Mouse (Mus musculus): ENCODE results near the gene Ddi2. TPM values are rescaled to one million over a fixed set of nuclear protein-coding genes. Genes with fewer than 3 reads are reported as not detected.

The Ddi2 gene
- polyA plus RNA-seq, 1 experiment from 2014 or later: 31.1 TPM

DNA sequence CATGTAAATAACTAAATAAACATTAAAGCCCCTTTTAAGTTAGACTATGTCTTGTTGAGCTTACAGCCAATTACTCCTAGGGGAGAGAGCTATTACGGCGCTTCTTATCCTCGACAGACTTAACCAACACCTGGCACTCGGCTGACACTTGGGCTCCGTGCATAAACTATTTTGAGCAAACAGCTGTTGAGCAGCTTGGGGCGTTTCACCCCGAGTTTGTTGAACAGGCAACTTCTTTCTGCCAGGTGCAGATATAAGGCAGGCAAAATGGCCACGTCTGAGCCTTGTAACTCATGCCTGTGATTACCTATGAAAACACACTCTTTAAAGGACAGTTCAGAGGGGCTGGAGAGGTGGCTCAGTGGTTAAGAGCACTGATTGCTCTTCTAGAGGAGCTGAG, 14.8 kb upstream of the Ddi2 start:
- H3K9ac ChIP-seq (replicated peaks): no peak overlapping the region
- peaks cover 3% of the 10 kb centered on the region; the same call in 1 of the 2 replicates for H3K4me1 ChIP-seq (replicated peaks)
- H3K36me3 ChIP-seq: no peaks in the 10 kb centered on the region
- H3K4me2 ChIP-seq: no peak overlapping the region
- H3K9me3 ChIP-seq: no peaks in the 10 kb centered on the region
- ATAC-seq (ENCODE audit: insufficient number of reproducible peaks, insufficient read depth, low FRiP score, low TSS enrichment, low read depth): no peak
- H3K27ac ChIP-seq: no peak overlapping the region
- no peak overlapping the region for H3K4me3 ChIP-seq (replicated peaks)
- no peaks in the 10 kb centered on the region for H3K27me3 ChIP-seq
- WGBS: 71% methylated on average over 8 of the region's 8 CpGs

DNA sequence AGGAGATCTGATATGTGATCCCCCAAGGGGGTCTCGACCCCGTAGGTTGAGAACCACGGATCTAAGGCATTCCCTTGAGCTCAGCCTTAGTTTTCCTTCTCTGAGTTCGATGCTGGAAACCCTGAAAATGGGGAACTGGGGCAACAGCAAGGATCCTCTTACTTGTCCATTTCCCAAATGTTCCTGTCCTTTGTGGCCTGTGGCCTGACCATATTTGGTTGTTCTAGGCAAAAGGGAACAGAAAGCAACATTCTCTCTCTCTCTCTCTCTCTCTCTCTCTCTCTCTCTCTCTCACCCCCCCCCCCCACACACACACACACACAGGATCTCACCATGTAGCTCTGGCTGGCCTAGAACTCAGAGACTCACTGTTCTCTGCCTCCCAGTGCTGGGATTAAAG, 13.6 kb upstream of the Ddi2 start:
- WGBS: 77% methylated on average over 4 of the region's 4 CpGs
- no peaks in the 10 kb centered on the region for H3K9me3 ChIP-seq
- no peak for ATAC-seq (ENCODE audit: insufficient number of reproducible peaks, insufficient read depth, low FRiP score, low TSS enrichment, low read depth)
- no peaks in the 10 kb centered on the region for H3K27me3 ChIP-seq
- no peak overlapping the region for H3K4me3 ChIP-seq (replicated peaks)
- no peak overlapping the region for H3K27ac ChIP-seq
- H3K4me1 ChIP-seq (replicated peaks): peaks cover 3% of the 10 kb centered on the region; the same call in 1 of the 2 replicates
- no peaks in the 10 kb centered on the region for H3K36me3 ChIP-seq
- no peak overlapping the region for H3K4me2 ChIP-seq
- no peak overlapping the region for H3K9ac ChIP-seq (replicated peaks)

DNA sequence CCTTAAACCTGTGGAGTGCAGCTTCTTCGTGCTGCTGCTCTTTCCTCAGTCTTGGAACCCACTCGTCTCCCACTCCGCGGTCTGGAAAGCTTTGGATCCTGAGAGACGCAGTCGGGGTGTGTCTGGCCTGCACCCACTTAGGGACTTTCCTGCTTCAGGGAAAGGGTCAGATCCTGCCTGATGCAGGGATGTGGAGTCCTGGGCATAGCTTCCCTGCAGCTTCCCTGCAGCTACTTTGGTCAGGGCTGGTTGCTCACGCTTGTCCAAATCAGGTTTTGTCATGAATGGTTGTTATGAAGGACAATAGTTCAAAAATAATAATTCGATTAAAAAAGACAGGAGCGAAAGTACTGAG, 12.0 kb upstream of the Ddi2 start:
- WGBS: 24% methylated on average over 9 of the region's 9 CpGs

DNA sequence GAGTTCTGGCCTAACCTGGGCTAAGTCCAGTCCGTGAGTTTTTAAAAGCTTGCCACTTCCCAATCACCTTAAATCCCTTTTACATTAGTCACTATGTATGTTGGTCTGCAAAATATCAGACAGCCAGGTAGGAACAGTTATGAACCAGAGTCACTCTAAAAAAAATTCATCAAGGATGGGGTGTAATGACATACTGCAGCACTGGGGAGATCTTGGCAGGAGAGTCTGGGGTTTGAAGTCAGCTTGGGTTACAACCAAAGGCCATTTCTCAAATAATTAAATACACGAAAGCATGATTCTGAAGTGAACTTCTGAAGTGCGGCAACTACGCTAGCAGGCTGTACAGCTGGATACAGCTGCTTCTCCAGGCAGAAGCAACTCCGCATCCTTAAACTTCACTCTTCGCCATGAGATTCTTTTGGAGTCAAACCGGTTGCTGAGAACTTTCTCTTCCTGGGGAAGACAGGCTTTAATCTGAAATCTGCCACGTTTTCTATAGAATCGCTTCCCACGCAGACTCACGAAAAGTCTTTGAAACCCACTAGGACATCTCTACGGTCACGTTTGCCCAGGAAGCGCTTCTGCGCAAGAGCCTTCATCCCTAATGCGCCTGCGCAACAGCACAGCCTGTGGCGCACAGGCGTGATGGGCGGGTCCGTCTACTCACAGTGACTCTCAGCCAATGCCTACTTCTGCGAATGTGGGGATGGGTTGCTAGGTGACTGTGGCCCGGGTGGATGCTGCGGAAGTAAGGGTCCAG, 11.4 kb upstream of the Ddi2 start:
- Histone ChIP-seq H3K4me3 (replicated peaks) (peak overlapping the region; percentile 44), H3K36me3 (no peaks in the 10 kb centered on the region), H3K9ac (replicated peaks) (peak overlapping the region; percentile 44), H3K4me1 (replicated peaks) (peaks cover 3% of the 10 kb centered on the region; the same call in 1 of the 2 replicates), H3K9me3 (no peaks in the 10 kb centered on the region), H3K27me3 (peaks cover 6% of the 10 kb centered on the region), H3K4me2 (peak overlapping the region; percentile 63), H3K27ac (peak overlapping the region; percentile 62)
- 9% methylated on average over 24 of the region's 24 CpGs for WGBS
- peak; percentile 96 for ATAC-seq (ENCODE audit: insufficient number of reproducible peaks, insufficient read depth, low FRiP score, low TSS enrichment, low read depth)

More for the DNA sequence above, 12.0 kb upstream of the Ddi2 start:
- peak; percentile 33; the same call in 1 of the 2 replicates for ATAC-seq (ENCODE audit: insufficient number of reproducible peaks, insufficient read depth, low FRiP score, low TSS enrichment, low read depth)
- peak overlapping the region; percentile 63 for H3K4me2 ChIP-seq
- H3K4me1 ChIP-seq (replicated peaks): peaks cover 3% of the 10 kb centered on the region; the same call in 1 of the 2 replicates
- H3K36me3 ChIP-seq: no peaks in the 10 kb centered on the region
- peak overlapping the region; percentile 44; the same call in 1 of the 2 replicates for H3K9ac ChIP-seq (replicated peaks)
- no peaks in the 10 kb centered on the region for H3K9me3 ChIP-seq
- peaks cover 6% of the 10 kb centered on the region for H3K27me3 ChIP-seq
- H3K27ac ChIP-seq: peak overlapping the region; percentile 50; the same call in 1 of the 2 replicates
- peak overlapping the region; percentile 44 for H3K4me3 ChIP-seq (replicated peaks)

DNA sequence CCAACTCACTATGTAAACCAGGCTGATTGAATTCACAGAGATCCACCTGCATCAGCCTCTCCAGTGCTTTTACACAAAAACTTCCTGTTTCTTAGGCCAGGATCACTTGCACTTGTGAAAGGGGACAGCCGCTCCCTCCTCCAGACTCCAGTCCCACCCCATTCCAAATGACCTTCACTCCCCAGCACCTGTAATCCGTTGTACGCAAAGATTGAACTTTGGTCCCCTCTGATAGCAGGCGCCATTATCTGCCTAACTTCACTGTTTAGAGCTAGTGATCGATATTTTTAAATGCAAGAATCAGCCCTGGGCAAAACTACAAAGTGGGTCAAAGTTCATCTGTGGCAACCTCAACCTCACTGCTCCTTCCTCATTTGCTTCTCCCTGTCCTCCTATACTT, 8.5 kb upstream of the Ddi2 start:
- H3K4me3 ChIP-seq (replicated peaks): no peak overlapping the region
- H3K9ac ChIP-seq (replicated peaks): no peak overlapping the region
- peaks cover 6% of the 10 kb centered on the region for H3K27me3 ChIP-seq
- WGBS: 79% methylated on average over 5 of the region's 5 CpGs
- no peak overlapping the region for H3K4me2 ChIP-seq
- no peaks in the 10 kb centered on the region for H3K9me3 ChIP-seq
- no peak overlapping the region for H3K27ac ChIP-seq
- peaks cover 3% of the 10 kb centered on the region; the same call in 1 of the 2 replicates for H3K4me1 ChIP-seq (replicated peaks)
- no peak for ATAC-seq (ENCODE audit: insufficient number of reproducible peaks, insufficient read depth, low FRiP score, low TSS enrichment, low read depth)
- no peaks in the 10 kb centered on the region for H3K36me3 ChIP-seq

DNA sequence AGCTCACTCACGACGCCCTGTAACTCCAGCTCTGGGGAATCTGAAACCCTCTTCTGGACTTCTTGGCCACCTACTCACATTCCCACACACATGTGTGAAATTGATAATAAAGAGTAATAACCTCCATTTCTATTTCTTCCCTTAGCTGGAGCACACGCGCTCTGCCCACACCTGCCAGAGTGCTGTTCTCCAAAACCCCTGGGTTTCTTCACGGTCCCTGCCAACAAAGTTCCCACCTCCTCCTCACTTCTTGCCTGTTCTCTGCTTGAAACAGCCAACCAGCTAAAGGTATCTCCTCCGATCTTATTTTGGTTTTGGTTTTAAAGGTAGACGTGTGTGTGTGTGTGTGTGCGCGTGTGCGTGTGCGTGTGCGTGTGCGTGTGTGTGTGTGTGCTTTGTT, 7.2 kb upstream of the Ddi2 start:
- Histone ChIP-seq H3K27ac (no peak overlapping the region), H3K4me1 (replicated peaks) (peaks cover 3% of the 10 kb centered on the region; the same call in 1 of the 2 replicates), H3K36me3 (no peaks in the 10 kb centered on the region), H3K27me3 (peaks cover 6% of the 10 kb centered on the region), H3K4me3 (replicated peaks) (no peak overlapping the region), H3K9ac (replicated peaks) (no peak overlapping the region), H3K4me2 (no peak overlapping the region), H3K9me3 (no peaks in the 10 kb centered on the region)
- WGBS: 82% methylated on average over 13 of the region's 13 CpGs
- ATAC-seq (ENCODE audit: insufficient number of reproducible peaks, insufficient read depth, low FRiP score, low TSS enrichment, low read depth): no peak

DNA sequence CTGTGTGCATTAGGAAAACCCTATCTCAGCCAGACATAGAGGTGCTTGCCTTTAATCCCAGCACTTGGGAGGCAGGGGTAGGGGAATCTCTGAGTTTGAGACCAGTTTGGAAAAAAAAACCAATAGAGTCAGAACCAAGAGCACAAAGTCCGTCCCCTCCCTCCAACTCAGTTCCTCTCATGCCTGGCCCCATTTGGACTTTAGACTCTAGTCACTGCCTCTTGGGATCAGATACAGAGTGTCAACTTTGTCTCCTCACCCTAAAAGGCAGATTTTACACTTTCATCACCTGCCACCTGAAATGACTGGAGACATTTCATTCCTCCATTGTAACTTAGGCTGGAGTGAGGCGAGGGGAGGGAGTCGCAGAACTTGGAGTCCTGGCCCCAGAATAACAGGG, 6.0 kb upstream of the Ddi2 start:
- no peaks in the 10 kb centered on the region; the same call in 1 of the 2 replicates for H3K4me1 ChIP-seq (replicated peaks)
- peaks cover 6% of the 10 kb centered on the region for H3K27me3 ChIP-seq
- no peaks in the 10 kb centered on the region for H3K9me3 ChIP-seq
- H3K27ac ChIP-seq: no peak overlapping the region
- no peak overlapping the region for H3K4me2 ChIP-seq
- H3K9ac ChIP-seq (replicated peaks): no peak overlapping the region
- WGBS: 80% methylated on average over 3 of the region's 3 CpGs
- no peaks in the 10 kb centered on the region for H3K36me3 ChIP-seq
- no peak for ATAC-seq (ENCODE audit: insufficient number of reproducible peaks, insufficient read depth, low FRiP score, low TSS enrichment, low read depth)
- no peak overlapping the region for H3K4me3 ChIP-seq (replicated peaks)

DNA sequence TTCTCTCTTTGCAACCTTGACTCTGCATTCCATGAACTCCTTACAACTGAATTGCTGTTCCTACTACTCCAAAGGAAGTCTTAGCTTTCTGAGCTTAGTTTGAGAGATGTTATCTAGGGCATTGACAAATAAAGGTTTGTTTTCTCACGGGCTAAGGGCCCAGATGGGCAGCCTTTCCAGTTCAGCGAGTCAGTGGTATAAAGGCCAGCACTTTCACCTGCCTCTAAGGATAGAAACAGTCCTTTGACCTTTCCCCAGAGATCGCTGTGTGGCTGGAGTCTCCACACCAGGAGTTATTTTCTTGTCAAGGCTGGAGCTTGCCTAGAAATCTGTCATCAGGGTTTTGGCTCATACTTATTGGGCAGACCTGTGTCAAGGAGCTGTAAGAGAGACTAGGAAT, 2.5 kb upstream of the Ddi2 start:
- no peak overlapping the region for H3K27ac ChIP-seq
- WGBS: 56% methylated on average over 3 of the region's 3 CpGs
- H3K4me1 ChIP-seq (replicated peaks): peaks cover 18% of the 10 kb centered on the region
- H3K27me3 ChIP-seq: peaks cover 6% of the 10 kb centered on the region
- ATAC-seq (ENCODE audit: insufficient number of reproducible peaks, insufficient read depth, low FRiP score, low TSS enrichment, low read depth): no peak
- peaks cover under 1% of the 10 kb centered on the region; the same call in 1 of the 2 replicates for H3K36me3 ChIP-seq
- H3K4me3 ChIP-seq (replicated peaks): no peak overlapping the region
- no peak overlapping the region for H3K9ac ChIP-seq (replicated peaks)
- H3K9me3 ChIP-seq: no peaks in the 10 kb centered on the region
- H3K4me2 ChIP-seq: no peak overlapping the region

DNA sequence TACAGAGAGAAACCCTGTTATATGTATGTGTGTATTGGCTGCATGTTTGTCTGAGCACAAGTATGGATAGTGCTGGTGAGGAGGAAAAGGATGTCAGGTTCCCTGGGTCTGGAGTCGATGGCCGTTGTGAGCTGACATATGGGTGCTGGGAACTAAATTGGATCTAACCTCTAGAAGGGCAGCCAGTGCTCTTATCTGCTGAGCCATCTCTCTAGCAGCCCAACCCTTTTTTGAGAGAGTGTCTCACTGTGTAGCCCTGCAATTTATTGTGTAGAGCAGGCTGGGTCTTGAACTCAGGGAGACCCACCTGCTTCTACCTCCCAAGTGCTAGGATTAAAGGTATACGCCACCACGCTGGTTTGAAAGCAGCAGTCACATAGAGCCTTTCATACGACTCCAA, 2.1 kb upstream of the Ddi2 start:
- H3K27me3 ChIP-seq: peaks cover under 1% of the 10 kb centered on the region
- no peak overlapping the region for H3K4me2 ChIP-seq
- peaks cover 18% of the 10 kb centered on the region for H3K4me1 ChIP-seq (replicated peaks)
- no peaks in the 10 kb centered on the region for H3K9me3 ChIP-seq
- no peak for ATAC-seq (ENCODE audit: insufficient number of reproducible peaks, insufficient read depth, low FRiP score, low TSS enrichment, low read depth)
- H3K9ac ChIP-seq (replicated peaks): no peak overlapping the region
- peaks cover 5% of the 10 kb centered on the region for H3K36me3 ChIP-seq
- no peak overlapping the region for H3K4me3 ChIP-seq (replicated peaks)
- WGBS: 78% methylated on average over 5 of the region's 5 CpGs
- no peak overlapping the region for H3K27ac ChIP-seq

DNA sequence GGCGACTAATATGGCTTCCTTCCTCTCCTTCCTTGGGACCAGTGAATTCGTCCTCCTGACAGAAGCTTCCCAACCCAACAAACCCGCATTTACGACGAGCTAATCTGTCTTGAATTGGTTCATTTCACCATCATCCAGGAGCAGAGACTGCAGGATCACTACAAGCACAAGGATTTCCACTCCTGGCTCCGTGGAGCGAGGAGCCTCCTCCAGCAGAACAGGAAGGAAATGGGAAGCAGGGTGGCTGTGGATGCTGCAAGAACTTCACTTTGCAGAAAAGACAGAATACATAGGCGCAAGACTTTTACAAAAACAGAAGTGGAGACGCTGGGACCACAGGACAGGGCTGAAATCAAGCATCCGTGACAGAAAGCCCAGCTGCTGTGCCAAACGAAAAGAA, 1.4 kb upstream of the Ddi2 start:
- peaks cover 18% of the 10 kb centered on the region for H3K4me1 ChIP-seq (replicated peaks)
- no peak overlapping the region for H3K27ac ChIP-seq
- peaks cover 11% of the 10 kb centered on the region for H3K36me3 ChIP-seq
- H3K9me3 ChIP-seq: no peaks in the 10 kb centered on the region
- no peak overlapping the region for H3K9ac ChIP-seq (replicated peaks)
- WGBS: 69% methylated on average over 11 of the region's 11 CpGs
- ATAC-seq (ENCODE audit: insufficient number of reproducible peaks, insufficient read depth, low FRiP score, low TSS enrichment, low read depth): no peak
- H3K27me3 ChIP-seq: no peaks in the 10 kb centered on the region; the same call in 1 of the 2 replicates
- H3K4me3 ChIP-seq (replicated peaks): no peak overlapping the region
- no peak overlapping the region for H3K4me2 ChIP-seq

DNA sequence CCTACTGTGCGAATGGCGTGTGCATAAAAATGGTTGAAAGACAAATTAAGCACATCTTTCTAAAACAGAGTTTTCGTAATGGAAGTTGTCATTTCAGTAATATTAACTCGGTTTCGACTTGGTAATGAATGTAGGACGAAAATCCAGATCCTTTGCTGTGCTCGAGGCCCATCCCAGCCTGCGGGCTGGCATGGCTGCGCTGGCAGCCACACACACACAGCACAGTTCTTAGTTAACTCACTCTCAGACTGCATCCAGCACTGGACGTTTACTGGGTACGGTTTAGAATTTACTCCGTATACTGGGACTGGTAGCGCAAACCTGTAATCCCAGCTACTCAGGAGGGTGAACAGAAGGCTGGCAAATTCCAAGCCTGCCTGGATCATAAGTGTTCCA, 452 bp upstream of the Ddi2 start:
- peaks cover 21% of the 10 kb centered on the region for H3K4me1 ChIP-seq (replicated peaks)
- peak overlapping the region; percentile 82 for H3K4me2 ChIP-seq
- WGBS: 10% methylated on average over 13 of the region's 13 CpGs
- no peaks in the 10 kb centered on the region for H3K9me3 ChIP-seq
- H3K27ac ChIP-seq: peak overlapping the region; percentile 90
- H3K9ac ChIP-seq (replicated peaks): peak overlapping the region; percentile 95
- no peaks in the 10 kb centered on the region; the same call in 1 of the 2 replicates for H3K27me3 ChIP-seq
- H3K4me3 ChIP-seq (replicated peaks): peak overlapping the region; percentile 87
- peak; percentile 73 for ATAC-seq (ENCODE audit: insufficient number of reproducible peaks, insufficient read depth, low FRiP score, low TSS enrichment, low read depth)
- H3K36me3 ChIP-seq: peaks cover 11% of the 10 kb centered on the region
